Mouse (Mus musculus): Measurements from ENCODE around the gene Pcdh15.

DNA sequence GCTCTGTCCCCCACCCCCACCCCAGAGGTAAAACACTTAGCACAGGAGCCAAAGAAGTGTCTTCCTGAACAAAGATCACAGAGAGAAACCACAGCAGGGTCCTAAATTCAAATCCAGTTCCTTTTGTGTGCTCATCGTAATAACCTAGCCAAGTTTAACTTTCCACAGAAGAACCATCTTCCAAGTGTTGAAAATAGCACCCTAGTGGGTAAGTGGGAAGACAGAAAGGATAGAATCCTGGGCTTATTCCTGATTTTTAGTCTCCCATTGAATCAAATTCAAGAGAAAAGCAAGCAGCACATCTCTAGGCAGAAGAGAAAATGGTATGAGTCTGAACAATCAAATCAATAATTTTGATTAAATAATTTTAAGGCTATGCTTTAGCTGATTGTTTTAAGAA, 1315.8 kb downstream of the Pcdh15 start:
- TF ChIP-seq TAL1 (IDR thresholded peaks at IDR 0.05; ENCODE audit: low read length) (no peak), GATA1 (IDR thresholded peaks at IDR 0.05; ENCODE audit: low read length) (no peak)
